Mouse (Mus musculus) myocyte (in vitro differentiated cells): ENCODE data around the gene Dcakd. TPM values are rescaled to one million over a fixed set of nuclear protein-coding genes. Genes with fewer than 3 reads are reported as not detected.

Experiments
- H3K27me3 ChIP-seq: one replicate; pipeline ENCODE4 v1.6.1; 2011; ENCODE audit not compliant: control insufficient read depth, insufficient read depth, insufficient read length
- H3K36me3 ChIP-seq: one replicate; pipeline ENCODE4 v1.6.1; 2011; ENCODE audit not compliant: control insufficient read depth, insufficient read depth
- H3K4me2 ChIP-seq: one replicate; pipeline ENCODE4 v1.6.1; 2011; ENCODE audit warnings: low read depth, control low read depth
- H3K4me3 ChIP-seq: one replicate; pipeline ENCODE4 v1.5.1; 2011; ENCODE audit warnings: mild to moderate bottlenecking, control low read depth, moderate library complexity
- H3K79me2 ChIP-seq: one replicate; pipeline ENCODE4 v1.6.1; 2011; ENCODE audit not compliant: control insufficient read depth, insufficient read depth
- H3ac ChIP-seq: one replicate; pipeline ENCODE4 v1.6.1; 2011; ENCODE audit not compliant: control insufficient read depth, insufficient read length
- CEBPB ChIP-seq: IDR thresholded peaks from 2 replicates; pipeline ENCODE4 v1.6.1; 2011; ENCODE audit warnings: mild to moderate bottlenecking, moderate library complexity; ENCODE audit not compliant: poor library complexity, insufficient read depth, severe bottlenecking
- E2F4 ChIP-seq: IDR thresholded peaks from one replicate; pipeline ENCODE4 v1.6.1; 2011; ENCODE audit warnings: mild to moderate bottlenecking, control low read depth, moderate library complexity; ENCODE audit not compliant: insufficient read depth
- MAX ChIP-seq: IDR thresholded peaks from one replicate; pipeline ENCODE4 v1.6.1; 2011; ENCODE audit warnings: low read depth, mild to moderate bottlenecking, control low read depth
- MYOD1 ChIP-seq, 3 experiments: IDR thresholded peaks; one replicate each; pipeline ENCODE4 v1.6.1; 2011; ENCODE audit warnings: control low read depth in 2 of 3, low read depth in 2 of 3, mild to moderate bottlenecking in 2 of 3, moderate library complexity in 1 of 3; ENCODE audit not compliant: insufficient read length in 2 of 3, control insufficient read depth in 1 of 3
- MYOG ChIP-seq, 3 experiments: IDR thresholded peaks; one replicate each; pipeline ENCODE4 v1.6.1; 2011; ENCODE audit warnings: control low read depth in 2 of 3, low read depth in 2 of 3, mild to moderate bottlenecking in 2 of 3; ENCODE audit not compliant: insufficient read length in 2 of 3, control insufficient read depth in 1 of 3, insufficient read depth in 1 of 3
- POLR2A ChIP-seq: IDR thresholded peaks from one replicate; pipeline ENCODE4 v1.6.1; 2011; ENCODE audit warnings: low read depth, mild to moderate bottlenecking, control low read depth, moderate library complexity; ENCODE audit not compliant: insufficient read length
- POLR2AphosphoS2 ChIP-seq: IDR thresholded peaks from one replicate; pipeline ENCODE4 v1.6.1; 2011; ENCODE audit warnings: low read depth, control low read depth; ENCODE audit not compliant: insufficient read length
- REST ChIP-seq: IDR thresholded peaks from one replicate; pipeline ENCODE4 v1.6.1; 2011; ENCODE audit warnings: mild to moderate bottlenecking, control low read depth, moderate library complexity; ENCODE audit not compliant: insufficient read depth, insufficient read length
- SRF ChIP-seq: IDR thresholded peaks from one replicate; pipeline ENCODE4 v1.6.1; 2011; ENCODE audit warnings: low read depth; ENCODE audit not compliant: control insufficient read depth, insufficient read length
- TCF12 ChIP-seq: IDR thresholded peaks from one replicate; pipeline ENCODE4 v1.6.1; 2011; ENCODE audit warnings: mild to moderate bottlenecking, control low read depth; ENCODE audit not compliant: poor library complexity, insufficient read depth, severe bottlenecking
- TCF3 ChIP-seq: IDR thresholded peaks from one replicate; pipeline ENCODE4 v1.6.1; 2011; ENCODE audit warnings: low read depth, control low read depth; ENCODE audit not compliant: insufficient read length
- USF1 ChIP-seq: IDR thresholded peaks from one replicate; pipeline ENCODE4 v1.6.1; 2011; ENCODE audit warnings: low read depth, mild to moderate bottlenecking, control low read depth, moderate library complexity
- polyA plus RNA-seq: library from polyadenylated mRNA; unstranded; fragments of >200 nt; fragmentation: generic; extraction: Trizol; gene quantifications from one replicate; pipeline ENCODE4 v1.2.1, GENCODE M21; 2012; ENCODE audit warnings: missing spikeins

Gene Dcakd
- polyA plus RNA-seq, 1 experiment, result 199 TPM

DNA sequence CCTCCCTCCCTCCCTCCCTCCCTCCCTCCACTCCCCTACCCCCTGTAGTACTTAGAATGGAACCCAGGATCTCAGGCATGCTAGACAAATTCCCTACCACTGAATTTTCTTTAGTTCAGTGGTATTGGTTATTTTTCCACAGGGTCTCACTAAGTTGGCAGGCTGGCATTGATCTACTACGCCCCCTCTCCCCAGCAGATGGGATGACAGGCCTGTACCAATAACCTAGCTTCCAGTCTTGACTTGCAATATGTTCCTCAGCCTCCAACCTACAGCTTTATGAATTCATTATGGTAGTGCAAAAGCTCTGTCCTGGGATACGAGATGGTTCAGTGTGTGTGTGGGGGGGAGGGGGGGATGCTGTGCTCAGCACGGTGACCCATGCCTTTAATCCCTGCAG lies 4.2 kb downstream of the Dcakd start:
- H3K4me3 ChIP-seq, result no peak overlapping the region
- peaks cover 27% of the 10 kb centered on the region for H3K79me2 ChIP-seq
- no peak overlapping the region for H3K4me2 ChIP-seq
- H3ac ChIP-seq, result no peak overlapping the region
- TF ChIP-seq MYOG (IDR thresholded peaks at IDR 0.05; ENCODE audit: control insufficient read depth in 1 of 3, insufficient read depth in 1 of 3, insufficient read length in 2 of 3, low read depth in 2 of 3) (no peak), TCF3 (no peak), REST (no peak), MYOD1 (IDR thresholded peaks at IDR 0.05; ENCODE audit: control insufficient read depth in 1 of 3, insufficient read length in 2 of 3, low read depth in 2 of 3) (no peak), POLR2A (no peak), SRF (no peak), E2F4 (no peak), MAX (no peak), POLR2AphosphoS2 (no peak), USF1 (no peak), TCF12 (no peak), CEBPB (no peak)
- H3K27me3 ChIP-seq, result no peaks in the 10 kb centered on the region
- H3K36me3 ChIP-seq, result peaks cover 8% of the 10 kb centered on the region

DNA sequence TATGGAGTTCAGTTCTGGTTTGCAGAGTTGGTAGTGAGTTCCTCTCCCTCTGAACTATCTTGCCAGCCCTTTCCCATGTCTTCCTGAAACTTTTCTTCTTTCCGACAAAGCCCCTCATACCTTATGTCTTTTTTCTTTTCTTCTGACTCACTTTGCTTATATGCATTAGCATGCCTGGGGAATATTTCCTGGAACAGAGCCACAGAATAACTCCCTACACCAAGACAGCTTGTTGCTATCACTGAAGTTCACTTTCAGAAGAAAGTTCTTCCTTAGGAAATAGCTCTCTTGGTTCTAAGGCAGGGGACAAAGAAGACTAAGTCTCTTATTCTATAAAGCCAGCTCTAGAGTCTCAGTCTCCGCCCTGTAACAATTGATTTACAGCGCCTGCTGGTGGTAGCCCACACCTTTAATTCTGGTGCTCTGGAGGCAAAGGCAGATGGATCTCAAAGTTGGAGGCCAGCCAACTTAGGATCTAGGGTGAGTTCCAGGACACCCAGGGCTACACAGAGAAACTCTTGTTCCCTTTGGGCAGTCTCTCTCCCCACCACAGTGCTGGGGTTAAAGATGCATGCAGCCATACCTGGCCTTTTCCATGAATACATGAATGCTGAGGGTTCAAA lies 7.3 kb downstream of the Dcakd start:
- TF ChIP-seq TCF12, result no peak
- TF ChIP-seq USF1, result no peak
- no peak for TF ChIP-seq CEBPB
- no peak for TF ChIP-seq E2F4
- TF ChIP-seq MYOD1 (IDR thresholded peaks at IDR 0.05; ENCODE audit: control insufficient read depth in 1 of 3, insufficient read length in 2 of 3, low read depth in 2 of 3), result no peak
- TF ChIP-seq POLR2AphosphoS2, result no peak
- TF ChIP-seq MYOG (IDR thresholded peaks at IDR 0.05; ENCODE audit: control insufficient read depth in 1 of 3, insufficient read depth in 1 of 3, insufficient read length in 2 of 3, low read depth in 2 of 3), result no peak
- TF ChIP-seq TCF3, result no peak
- no peak for TF ChIP-seq POLR2A
- TF ChIP-seq REST, result no peak
- TF ChIP-seq SRF, result no peak
- no peak for TF ChIP-seq MAX
- Histone ChIP-seq H3K36me3 (peaks cover 8% of the 10 kb centered on the region), H3K4me2 (no peak overlapping the region), H3K27me3 (no peaks in the 10 kb centered on the region), H3ac (no peak overlapping the region), H3K79me2 (peaks cover 9% of the 10 kb centered on the region), H3K4me3 (no peak overlapping the region)

DNA sequence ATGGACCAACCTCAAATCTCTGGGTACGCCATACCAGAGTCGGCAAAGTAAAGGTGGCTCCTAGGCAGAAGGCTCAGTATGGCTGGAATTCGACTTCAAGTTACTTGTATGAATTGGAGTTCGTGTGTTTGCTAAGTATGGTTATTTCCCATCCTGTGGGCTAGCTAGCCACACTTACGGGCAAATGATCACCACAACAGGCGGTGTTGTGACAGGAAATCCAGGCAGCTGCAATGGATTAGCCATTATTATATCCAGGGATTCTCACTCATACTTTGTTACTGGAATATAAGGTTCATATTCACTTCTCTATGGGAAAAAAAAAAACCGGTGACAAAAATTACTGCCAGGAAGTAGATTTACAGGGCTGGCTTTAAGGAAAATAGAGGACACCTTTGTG lies 8.8 kb downstream of the Dcakd start:
- TF ChIP-seq TCF12, result no peak
- TF ChIP-seq MYOD1 (IDR thresholded peaks at IDR 0.05; ENCODE audit: control insufficient read depth in 1 of 3, insufficient read length in 2 of 3, low read depth in 2 of 3), result peak in 1 of 3 experiments; percentile 58
- TF ChIP-seq TCF3, result no peak
- TF ChIP-seq MYOG (IDR thresholded peaks at IDR 0.05; ENCODE audit: control insufficient read depth in 1 of 3, insufficient read depth in 1 of 3, insufficient read length in 2 of 3, low read depth in 2 of 3), result peak in 2 of 3 experiments; percentile 20 to 61
- TF ChIP-seq POLR2AphosphoS2, result no peak
- Histone ChIP-seq H3K79me2 (peaks cover 21% of the 10 kb centered on the region), H3K27me3 (no peaks in the 10 kb centered on the region), H3K4me2 (peak overlapping the region; percentile 30), H3ac (no peak overlapping the region), H3K4me3 (no peak overlapping the region), H3K36me3 (no peaks in the 10 kb centered on the region)

- TF ChIP-seq REST (no peak), POLR2A (peak; percentile 11), E2F4 (no peak), MYOD1 (IDR thresholded peaks at IDR 0.05; ENCODE audit: control insufficient read depth in 1 of 3, insufficient read length in 2 of 3, low read depth in 2 of 3) (no peak), MAX (no peak), TCF3 (no peak), POLR2AphosphoS2 (peak; percentile 28), MYOG (IDR thresholded peaks at IDR 0.05; ENCODE audit: control insufficient read depth in 1 of 3, insufficient read depth in 1 of 3, insufficient read length in 2 of 3, low read depth in 2 of 3) (no peak), CEBPB (no peak)
- Histone ChIP-seq H3K36me3 (no peaks in the 10 kb centered on the region), H3K79me2 (peaks cover 21% of the 10 kb centered on the region), H3K27me3 (no peaks in the 10 kb centered on the region), H3ac (no peak overlapping the region), H3K4me2 (peak overlapping the region; percentile 30), H3K4me3 (no peak overlapping the region)
Observed at GRCm38 (mm10) chr11:103018860-103019259, 9.3 kb downstream of the Dcakd start.

DNA sequence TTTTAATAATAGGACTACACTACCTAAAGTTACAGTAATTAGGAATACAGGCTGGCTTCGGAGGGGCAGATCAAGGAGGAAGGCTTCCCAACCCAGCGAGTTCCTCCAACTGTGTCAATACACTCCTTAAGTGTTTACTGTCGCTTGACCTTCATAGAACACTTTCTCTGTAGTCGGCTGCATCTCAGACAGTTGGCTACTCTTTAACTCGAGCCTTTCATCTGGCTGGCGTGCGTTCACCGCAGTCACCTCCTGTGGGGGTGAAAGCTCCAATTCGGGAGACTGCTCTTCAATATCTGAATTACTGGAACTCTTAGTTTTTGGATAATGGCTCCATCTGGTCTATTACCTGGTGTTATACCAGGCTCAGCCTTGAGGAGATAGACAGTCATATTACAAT lies 10.5 kb downstream of the Dcakd start:
- TF ChIP-seq MYOD1 (IDR thresholded peaks at IDR 0.05; ENCODE audit: control insufficient read depth in 1 of 3, insufficient read length in 2 of 3, low read depth in 2 of 3) (no peak), E2F4 (no peak), SRF (no peak), TCF12 (no peak), POLR2A (no peak), USF1 (no peak), MYOG (IDR thresholded peaks at IDR 0.05; ENCODE audit: control insufficient read depth in 1 of 3, insufficient read depth in 1 of 3, insufficient read length in 2 of 3, low read depth in 2 of 3) (no peak)

More for the DNA sequence above, 10.5 kb downstream of the Dcakd start:
- Histone ChIP-seq H3K4me3 (no peak overlapping the region), H3K79me2 (peaks cover 32% of the 10 kb centered on the region), H3ac (no peak overlapping the region), H3K4me2 (no peak overlapping the region), H3K27me3 (no peaks in the 10 kb centered on the region), H3K36me3 (peaks cover 7% of the 10 kb centered on the region)
